Mouse (Mus musculus) frontal cortex, postnatal 36 days (tissue): ENCODE results near the gene Immp2l.

ENCODE experiments used
- DNase-seq, 2 experiments: peaks; one replicate each; pipeline ENCODE4 v3.0.0; 2022; ENCODE audit warnings: low spot score in 2 of 2

Immp2l gene

GRCm38 (mm10) chr12:41047085-41047766 lies 23.3 kb downstream of the Immp2l start:
- DNase-seq = no peak

- DNase-seq = no peak
Measured at GRCm38 (mm10) chr12:41050945-41051344, 27.1 kb downstream of the Immp2l start.

- no peak for DNase-seq
Measured at GRCm38 (mm10) chr12:41052897-41053296, 29.0 kb downstream of the Immp2l start.

GRCm38 (mm10) chr12:41054006-41054791 lies 30.3 kb downstream of the Immp2l start:
- DNase-seq = no peak

GRCm38 (mm10) chr12:41055941-41056340 lies 32.1 kb downstream of the Immp2l start:
- DNase-seq = no peak

- no peak for DNase-seq
Measured at GRCm38 (mm10) chr12:41063281-41063680, 39.4 kb downstream of the Immp2l start.

GRCm38 (mm10) chr12:41081843-41082242 lies 58.0 kb downstream of the Immp2l start:
- no peak for DNase-seq

- no peak for DNase-seq
Measured at GRCm38 (mm10) chr12:41084370-41085089, 60.6 kb downstream of the Immp2l start.

GRCm38 (mm10) chr12:41089931-41090366 lies 66.1 kb downstream of the Immp2l start:
- DNase-seq = peak; percentile 25 to 31

- DNase-seq = no peak
Measured at GRCm38 (mm10) chr12:41090771-41091170, 66.9 kb downstream of the Immp2l start.

GRCm38 (mm10) chr12:41091316-41091715 lies 67.4 kb downstream of the Immp2l start:
- no peak for DNase-seq

- no peak for DNase-seq
Measured at GRCm38 (mm10) chr12:41096045-41096444, 72.2 kb downstream of the Immp2l start.

GRCm38 (mm10) chr12:41097406-41097805 lies 73.5 kb downstream of the Immp2l start:
- DNase-seq = no peak

- no peak for DNase-seq
Measured at GRCm38 (mm10) chr12:41109011-41109410, 85.1 kb downstream of the Immp2l start.

- peak in 1 of 2 experiments; percentile 43 for DNase-seq
Measured at GRCm38 (mm10) chr12:41111456-41111855, 87.6 kb downstream of the Immp2l start.

- no peak for DNase-seq
Measured at GRCm38 (mm10) chr12:41112137-41112536, 88.2 kb downstream of the Immp2l start.

- no peak for DNase-seq
Measured at GRCm38 (mm10) chr12:41118358-41118757, 94.5 kb downstream of the Immp2l start.

- DNase-seq = no peak
Measured at GRCm38 (mm10) chr12:41119657-41120056, 95.8 kb downstream of the Immp2l start.

- no peak for DNase-seq
Measured at GRCm38 (mm10) chr12:41123207-41123606, 99.3 kb downstream of the Immp2l start.

- DNase-seq = no peak
Measured at GRCm38 (mm10) chr12:41134885-41135284, 111.0 kb downstream of the Immp2l start.

GRCm38 (mm10) chr12:41159543-41159942 lies 135.7 kb downstream of the Immp2l start:
- no peak for DNase-seq

- DNase-seq = no peak
Measured at GRCm38 (mm10) chr12:41167802-41168201, 143.9 kb downstream of the Immp2l start.
